In the genomic region with DNA sequence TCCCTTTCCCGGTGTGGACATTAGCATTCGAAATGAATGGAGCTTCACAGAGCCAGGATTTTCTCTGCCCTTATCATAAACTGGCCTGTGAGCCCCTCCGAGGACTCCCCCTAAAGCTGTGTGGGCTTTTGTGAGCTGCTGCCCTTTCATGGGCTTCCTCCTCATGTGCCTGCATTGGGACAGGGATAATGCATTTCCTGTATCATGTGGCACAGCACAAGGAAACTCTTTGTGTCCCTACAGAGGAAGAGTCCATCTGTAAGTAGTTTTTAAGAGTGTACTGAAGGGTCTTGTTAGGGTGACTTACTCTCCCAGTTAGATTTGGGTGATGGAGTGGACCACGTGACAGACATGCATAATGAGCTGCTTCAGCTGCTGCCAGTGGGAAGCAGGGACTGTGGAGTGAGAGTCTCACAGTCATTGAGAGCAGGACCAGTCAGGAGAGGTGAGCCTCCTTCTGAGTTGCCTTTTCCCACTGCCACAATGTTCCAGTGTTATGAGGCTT, we compare ENCODE assay signal across 8 mouse cellular contexts. TPM values are rescaled to one million over a fixed set of nuclear protein-coding genes. Genes with fewer than 3 reads are reported as not detected.
A peak's percentile ranks its signal among the peaks of the same experiment; 100 is the strongest.
DNase-seq lines count a peak whose midpoint lies in the region; ATAC-seq lines count a peak whose summit lies in the region.

No protein-coding gene starts in this region.

- peak overlapping the region; percentile 18; the same call in 1 of the 2 replicates for H3K4me2 ChIP-seq in midbrain, embryonic 12.5 days (replicated peaks)

- no peak for DNase-seq in heart, embryonic 10.5 days (ENCODE audit: low spot score)
- DNase-seq in heart, postnatal 10 days: no peak
- peak; percentile 66 for DNase-seq in brain, adult 2 months (ENCODE audit: low read depth, low spot score)
- peak; percentile 28 to 48 for DNase-seq in frontal cortex, postnatal 10 days (ENCODE audit: low spot score in 2 of 2)
- DNase-seq in adrenal gland, adult 8-10 months: no peak
- no peak for DNase-seq in thymus, postnatal 25 days
- DNase-seq in testis, postnatal 14 days (ENCODE audit: low spot score): no peak

- H3K27ac ChIP-seq in heart, embryonic 10.5 days: peak overlapping the region; percentile 42; the same call in 1 of the 2 replicates
- peak overlapping the region; percentile 69 for H3K27ac ChIP-seq in midbrain, embryonic 12.5 days (replicated peaks)

- H3K4me1 ChIP-seq in heart, embryonic 10.5 days: peaks cover 31% of the 10 kb centered on the region
- peaks cover 32% of the 10 kb centered on the region for H3K4me1 ChIP-seq in midbrain, embryonic 12.5 days

- ATAC-seq in midbrain, embryonic 12.5 days (ENCODE audit: low FRiP score, low read depth): peak; percentile 94

- peaks cover 3% of the 10 kb centered on the region; the same call in 1 of the 2 replicates for H3K36me3 ChIP-seq in heart, embryonic 10.5 days
- H3K36me3 ChIP-seq in midbrain, embryonic 12.5 days: 0 out of 2 replicates have a peak, but pooled peaks cover 4% of the 10 kb centered on the region

- no peak overlapping the region for H3K4me3 ChIP-seq in heart, embryonic 10.5 days
- H3K4me3 ChIP-seq in midbrain, embryonic 12.5 days: no peak overlapping the region

- intact Hi-C loops in heart, postnatal 10 days (cut with DNase I): no loop called here

- WGBS in heart, embryonic 10.5 days: 19% methylated on average over 4 of the region's 4 CpGs
- 5% methylated on average over 4 of the region's 4 CpGs for WGBS in midbrain, embryonic 12.5 days

- H3K9ac ChIP-seq in midbrain, embryonic 12.5 days (replicated peaks): no peak overlapping the region

- no peaks in the 10 kb centered on the region for H3K9me3 ChIP-seq in heart, embryonic 10.5 days
- no peaks in the 10 kb centered on the region for H3K9me3 ChIP-seq in midbrain, embryonic 12.5 days

- H3K27me3 ChIP-seq in heart, embryonic 10.5 days (ENCODE audit: insufficient read depth, poor library complexity, severe bottlenecking): no peaks in the 10 kb centered on the region
- no peaks in the 10 kb centered on the region for H3K27me3 ChIP-seq in midbrain, embryonic 12.5 days

RNA-seq across cellular contexts. Expression of gene Rev3l, which starts 59.3 kb away (rescaled TPM):
- 10.8 and 13.1 TPM in 2 replicates for polyA plus RNA-seq in heart, embryonic 10.5 days (2016; fragmentation: Nextera tagmentation; extraction: Ambion mirVana)
- 10 to 100 TPM; 23.1 to 30.5 TPM for total RNA-seq in heart, postnatal 10 days (2021)
- polyA plus RNA-seq in midbrain, embryonic 12.5 days (2016; fragmentation: Nextera tagmentation; extraction: Ambion mirVana): 20.7 and 20.8 TPM in 2 replicates
- 10 to 100 TPM; 21.0 to 34.0 (median 26.8) TPM for total RNA-seq in adrenal gland, adult 8-10 months (2022)

RNA-seq across cellular contexts. Expression of gene Traf3ip2, which starts 59.9 kb away (rescaled TPM):
- 12.6 and 13.7 TPM in 2 replicates for polyA plus RNA-seq in heart, embryonic 10.5 days (2016; fragmentation: Nextera tagmentation; extraction: Ambion mirVana)
- 1 to 10 TPM; 6.4 to 9.3 TPM for total RNA-seq in heart, postnatal 10 days (2021)
- polyA plus RNA-seq in midbrain, embryonic 12.5 days (2016; fragmentation: Nextera tagmentation; extraction: Ambion mirVana): 5.4 and 6.1 TPM in 2 replicates
- 10 to 100 TPM; 16.5 to 28.8 (median 22.2) TPM for total RNA-seq in adrenal gland, adult 8-10 months (2022)

Comparison
In these comparisons a context has a peak if more than half of its experiments do, and no peak if none do; other contexts are left out.
1. DNase-seq: peak in brain, adult 2 months (single experiment) and frontal cortex, postnatal 10 days (2 of 2); none in heart, embryonic 10.5 days (single experiment), heart, postnatal 10 days (0 of 2), adrenal gland, adult 8-10 months (single experiment), thymus, postnatal 25 days (single experiment) and testis, postnatal 14 days (single experiment).